Mouse (Mus musculus) heart, embryonic 14.5 days (tissue): ENCODE results near the gene Spata46. TPM values are rescaled to one million over a fixed set of nuclear protein-coding genes. Genes with fewer than 3 reads are reported as not detected.

Experiments
- polyA plus RNA-seq: library from polyadenylated mRNA; unstranded; fragments of >200 nt; fragmentation: Nextera tagmentation; extraction: Ambion mirVana; gene quantifications from 2 replicates; pipeline ENCODE4 v1.2.1, GENCODE M21; 2014

Spata46 gene
- polyA plus RNA-seq, 1 experiment from 2014 or later: 1.6 TPM

Other genes starting within 250 kb of the Spata46 start
- gene Ddr2, start 198.0 kb upstream of the Spata46 start, polyA plus RNA-seq: 6.2 and 6.5 TPM in 2 replicates
- 44.4 and 45.6 TPM in 2 replicates for gene Uap1, start 133.8 kb upstream of the Spata46 start, polyA plus RNA-seq
- gene Uhmk1, start 93.4 kb upstream of the Spata46 start, polyA plus RNA-seq: 8.7 and 9.0 TPM in 2 replicates
- not detected in 2 replicates for gene Sh2d1b2, start 76.1 kb upstream of the Spata46 start, polyA plus RNA-seq
- 0.12 and 0.18 TPM in 2 replicates for gene Sh2d1b1, start 31.5 kb upstream of the Spata46 start, polyA plus RNA-seq
- gene Gm7694, start 2.5 kb upstream of the Spata46 start, polyA plus RNA-seq: 4.8 and 5.4 TPM in 2 replicates